Mouse (Mus musculus) megakaryocyte, embryonic 14.5 days (primary cell): Measurements from ENCODE around the gene L3mbtl4.

ENCODE experiments used
- FLI1 ChIP-seq: IDR thresholded peaks from 2 replicates; pipeline ENCODE4 v1.6.1; 2012; ENCODE audit warnings: low read length, inconsistent platforms, mixed read lengths
- GATA1 ChIP-seq: IDR thresholded peaks from 3 replicates; pipeline ENCODE4 v1.6.1; 2012; ENCODE audit warnings: mixed read lengths, low read length, inconsistent platforms, borderline replicate concordance

GRCm38 (mm10) chr17:68750513-68750912, 476.9 kb downstream of the L3mbtl4 start:
- TF ChIP-seq FLI1 (no peak), GATA1 (no peak)
